Comparison of ENCODE assay signal across 20 mouse cellular contexts in the genomic region with DNA sequence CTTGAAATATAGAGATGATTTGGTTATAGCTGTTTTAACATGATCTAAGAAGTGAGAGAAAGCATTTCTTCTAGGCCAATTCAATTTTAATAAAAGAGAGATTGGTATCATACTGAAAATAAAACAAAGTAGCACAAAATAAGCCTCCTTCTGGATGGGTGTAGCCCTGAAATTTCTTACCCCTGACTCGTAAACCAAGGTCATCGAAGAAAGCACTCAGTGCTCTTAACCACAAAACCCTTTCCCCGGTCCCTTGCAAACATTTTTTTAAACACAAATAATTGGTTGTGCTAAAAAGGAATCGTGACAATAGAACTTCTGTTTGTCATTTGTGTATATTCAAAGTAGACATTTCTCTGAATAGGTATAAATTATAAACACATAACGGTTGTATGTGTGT.
DNase-seq lines count a peak whose midpoint lies in the region; ATAC-seq lines count a peak whose summit lies in the region.
"Had no signal": no experiment of that assay in that cellular context is flagged by ENCODE, and none has a peak within 500 bp of the region (broad histone marks: within the 10 kb centered on the region; RNA-seq: fewer than 3 reads in every experiment).

No protein-coding gene starts in this region.

- no peaks in the 10 kb centered on the region for H3K9me3 ChIP-seq in midbrain, embryonic 11.5 days (ENCODE audit: control insufficient read depth, low read length)
- H3K9me3 ChIP-seq in midbrain, embryonic 14.5 days (ENCODE audit: control insufficient read depth, low read length), result no peaks in the 10 kb centered on the region
- no peaks in the 10 kb centered on the region for H3K9me3 ChIP-seq in forebrain, embryonic 12.5 days

- H3K4me2 ChIP-seq in midbrain, embryonic 11.5 days, result no peak overlapping the region
- H3K4me2 ChIP-seq in midbrain, embryonic 14.5 days (ENCODE audit: low read length), result no peak overlapping the region
- H3K4me2 ChIP-seq in forebrain, embryonic 12.5 days, result no peak overlapping the region

- WGBS in midbrain, embryonic 11.5 days, result 93% methylated on average over 5 of the region's 5 CpGs
- 93% methylated on average over 5 of the region's 5 CpGs for WGBS in midbrain, embryonic 14.5 days
- 89% methylated on average over 5 of the region's 5 CpGs for WGBS in forebrain, embryonic 12.5 days

- no peaks in the 10 kb centered on the region for H3K27me3 ChIP-seq in midbrain, embryonic 11.5 days (ENCODE audit: control insufficient read depth, insufficient read depth, low read length)
- no peaks in the 10 kb centered on the region for H3K27me3 ChIP-seq in midbrain, embryonic 14.5 days (ENCODE audit: control insufficient read depth, insufficient read depth, low read length)
- no peaks in the 10 kb centered on the region for H3K27me3 ChIP-seq in forebrain, embryonic 12.5 days
- H3K27me3 ChIP-seq: CH12.LX, Patski had no signal

- H3K9ac ChIP-seq in midbrain, embryonic 11.5 days (ENCODE audit: low read length), result no peak overlapping the region
- no peak overlapping the region for H3K9ac ChIP-seq in midbrain, embryonic 14.5 days (replicated peaks; ENCODE audit: low read length)
- H3K9ac ChIP-seq in forebrain, embryonic 12.5 days, result no peak overlapping the region

- no peaks in the 10 kb centered on the region for H3K36me3 ChIP-seq in midbrain, embryonic 11.5 days (ENCODE audit: control insufficient read depth, insufficient read depth, low read length)
- H3K36me3 ChIP-seq in midbrain, embryonic 14.5 days (ENCODE audit: control insufficient read depth, insufficient read depth, low read length), result no peaks in the 10 kb centered on the region
- no peaks in the 10 kb centered on the region for H3K36me3 ChIP-seq in forebrain, embryonic 12.5 days (replicated peaks)
- H3K36me3 ChIP-seq: G1E had no signal

- H3K4me3 ChIP-seq in midbrain, embryonic 11.5 days (ENCODE audit: low read depth, low read length), result no peak overlapping the region
- H3K4me3 ChIP-seq in midbrain, embryonic 14.5 days (replicated peaks; ENCODE audit: low read depth, low read length), result no peak overlapping the region
- H3K4me3 ChIP-seq in forebrain, embryonic 12.5 days (replicated peaks), result no peak overlapping the region

- no peak for ATAC-seq in midbrain, embryonic 11.5 days (ENCODE audit: low FRiP score)
- no peak for ATAC-seq in midbrain, embryonic 14.5 days (ENCODE audit: low FRiP score, low TSS enrichment)
- ATAC-seq in forebrain, embryonic 12.5 days (ENCODE audit: low FRiP score), result no peak
- ATAC-seq: activated CD4-positive, CD25-positive, alpha-beta regulatory T cell, adult 4 months; CD4-positive, CD25-positive, alpha-beta regulatory T cell, adult 4 months; Patski had no signal

- H3K4me1 ChIP-seq in midbrain, embryonic 11.5 days (ENCODE audit: control insufficient read depth, insufficient read depth, low read length), result no peaks in the 10 kb centered on the region
- H3K4me1 ChIP-seq in midbrain, embryonic 14.5 days (ENCODE audit: control insufficient read depth, insufficient read depth, low read length), result no peaks in the 10 kb centered on the region
- H3K4me1 ChIP-seq in forebrain, embryonic 12.5 days, result no peaks in the 10 kb centered on the region

- H3K27ac ChIP-seq in midbrain, embryonic 11.5 days (ENCODE audit: low read depth, low read length), result no peak overlapping the region
- no peak overlapping the region for H3K27ac ChIP-seq in midbrain, embryonic 14.5 days (replicated peaks; ENCODE audit: low read depth, low read length)
- H3K27ac ChIP-seq in forebrain, embryonic 12.5 days, result no peak overlapping the region

- peak; percentile 75 for DNase-seq in midbrain, embryonic 11.5 days (ENCODE audit: low spot score, missing footprints)
- DNase-seq in midbrain, embryonic 14.5 days, result no peak
- DNase-seq in 3T3-L1 (ENCODE audit: low read depth, low spot score), result peak; percentile 59
- DNase-seq in Muller cell, postnatal 12 days (ENCODE audit: inconsistent ontology term), result peak; percentile 13
- no peak for DNase-seq in cerebellum, adult 9-10 months
- DNase-seq: adrenal gland, adult 8-10 months; adrenal gland, postnatal 14 days; adrenal gland, postnatal 25 days; B cell, adult 2 months; cerebellum, adult 11 months; cerebellum, adult 11-12 months; cerebellum, adult 18-20 months; cerebellum, adult 2 months; cerebellum, adult 8-10 months had no signal

Comparison
In these comparisons a context has a peak if more than half of its experiments do, and no peak if none do; other contexts are left out.
1. DNase-seq: peak in midbrain, embryonic 11.5 days (single experiment), 3T3-L1 (single experiment) and Muller cell, postnatal 12 days (single experiment); none in midbrain, embryonic 14.5 days (single experiment) and cerebellum, adult 9-10 months (single experiment).